Mouse (Mus musculus) liver, embryonic 14.5 days (tissue): ENCODE data around the gene Gipc1. TPM values are rescaled to one million over a fixed set of nuclear protein-coding genes. Genes with fewer than 3 reads are reported as not detected.

Experiments used
- ATAC-seq: fragments of 200-750 bp; cut with Nextera tagmentation; 2 replicates; pipeline ENCODE4 v1.8.0; 2017; ENCODE audit warnings: moderate number of reproducible peaks, mild to moderate bottlenecking, moderate library complexity; ENCODE audit not compliant: insufficient read depth
- DNase-seq, 3 experiments: peaks; one replicate each; pipeline ENCODE4 v3.0.0-alpha.2; 2012 to 2013; ENCODE audit warnings: low read depth in 3 of 3, low spot score in 3 of 3
- H3K27ac ChIP-seq: fragments of 300-500 bp; sonication (generic); 2 replicates; pipeline ENCODE4 v1.5.1; 2014; ENCODE audit warnings: moderate library complexity, mild to moderate bottlenecking, control low read depth, inconsistent platforms
- H3K27me3 ChIP-seq: fragments of 300-500 bp; sonication (generic); 2 replicates; pipeline ENCODE4 v1.6.1; 2014; ENCODE audit warnings: mild to moderate bottlenecking, low read length, moderate library complexity; ENCODE audit not compliant: control insufficient read depth, insufficient read depth
- H3K36me3 ChIP-seq: fragments of 300-500 bp; sonication (generic); replicated peaks from 2 replicates; pipeline ENCODE4 v1.6.1; 2014; ENCODE audit warnings: low read depth; ENCODE audit not compliant: control insufficient read depth, insufficient read depth
- H3K4me1 ChIP-seq, 2 experiments: fragments of 200-500 bp in 1 of 2; fragments of 300-500 bp in 1 of 2; sonication (generic) in 1 of 2; replicated peaks; 2 replicates each; pipeline ENCODE4 v1.6.1; 2012 to 2014; ENCODE audit warnings: antibody characterized with exemption in 1 of 2, inconsistent platforms in 1 of 2, low read length in 1 of 2; ENCODE audit not compliant: control insufficient read depth in 2 of 2, insufficient read depth in 2 of 2
- H3K4me2 ChIP-seq: fragments of 300-500 bp; sonication (generic); 2 replicates; pipeline ENCODE4 v1.6.1; 2014; ENCODE audit warnings: low read depth, mild to moderate bottlenecking, control low read depth, moderate library complexity
- H3K4me3 ChIP-seq, 2 experiments: fragments of 200-500 bp in 1 of 2; fragments of 300-500 bp in 1 of 2; sonication (generic) in 1 of 2; 2 replicates each; pipeline ENCODE4 v1.5.1; 2012 to 2014; ENCODE audit warnings: low read depth in 2 of 2, low read length in 2 of 2, mild to moderate bottlenecking in 2 of 2, control low read depth in 1 of 2, inconsistent platforms in 1 of 2, moderate library complexity in 1 of 2; ENCODE audit not compliant: insufficient read depth in 1 of 2
- H3K9ac ChIP-seq: fragments of 300-500 bp; sonication (generic); replicated peaks from 2 replicates; pipeline ENCODE4 v1.6.1; 2014; ENCODE audit warnings: mild to moderate bottlenecking, control low read depth, moderate library complexity
- H3K9me3 ChIP-seq: fragments of 300-500 bp; sonication (generic); 2 replicates; pipeline ENCODE4 v1.6.1; 2016; ENCODE audit warnings: low read length, mixed read lengths; ENCODE audit not compliant: control insufficient read depth
- CTCF ChIP-seq: IDR thresholded peaks from 2 replicates; pipeline ENCODE4 v1.5.1; 2016; ENCODE audit warnings: antibody characterized with exemption, low read depth, control low read depth
- EP300 ChIP-seq: IDR thresholded peaks from 2 replicates; pipeline ENCODE4 v1.6.1; 2016; ENCODE audit warnings: antibody characterized with exemption, low read depth
- WGBS: fragments of 180-500 bp; shearing (Covaris S2); extraction: QIAGEN DNeasy Blood & Tissue Kit; methylation state at CpG from one replicate; pipeline ENCODE4 v1.1.7; 2014; ENCODE audit not compliant: insufficient replicate concordance; 5-methylcytosine and 5-hydroxymethylcytosine counted together
- polyA plus RNA-seq, 2 experiments: library from polyadenylated mRNA; depleted of rRNA in 1 of 2; stranded (reverse) in 1 of 2; unstranded in 1 of 2; fragments of >200 nt; fragmentation: Nextera tagmentation in 1 of 2; extraction: Ambion mirVana in 1 of 2; gene quantifications; 2 replicates each; pipeline versions ENCODE4 v1.2.1 to v1.2.3; 2012 to 2014

Gipc1 gene
- polyA plus RNA-seq, 2 experiments: 27.2 to 32.5 TPM

DNA sequence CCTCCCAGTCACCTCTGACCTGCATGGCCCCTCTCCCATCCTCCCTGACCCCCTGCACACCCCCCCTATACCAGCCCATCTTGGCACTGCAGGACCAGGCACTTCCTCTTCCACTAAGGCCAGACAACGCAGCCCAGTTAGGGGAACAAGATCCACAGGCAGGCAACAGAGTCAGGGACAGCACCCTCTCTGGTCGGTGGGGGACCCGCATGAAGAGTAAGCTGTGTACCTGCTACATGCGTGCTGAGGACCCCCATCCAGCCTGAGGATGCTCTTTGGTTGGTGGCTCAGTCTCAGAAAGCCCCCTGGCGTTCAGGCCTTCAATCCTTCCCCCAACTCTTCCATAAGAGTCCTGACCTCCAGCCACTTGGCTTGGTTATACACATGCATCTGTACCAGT is 53.9 kb downstream of the Gipc1 start:
- H3K9ac ChIP-seq: no peak overlapping the region
- 49% methylated on average over 5 of the region's 5 CpGs for WGBS
- TF ChIP-seq CTCF (0 out of 2 replicates have a peak, but pooled peaks have one; percentile 9), EP300 (no peak)
- no peaks in the 10 kb centered on the region for H3K36me3 ChIP-seq
- no peak overlapping the region for H3K4me3 ChIP-seq
- ATAC-seq (no peak), DNase-seq (no peak)
- no peaks in the 10 kb centered on the region for H3K4me1 ChIP-seq
- no peaks in the 10 kb centered on the region for H3K27me3 ChIP-seq
- H3K9me3 ChIP-seq: no peaks in the 10 kb centered on the region
- no peak overlapping the region for H3K27ac ChIP-seq
- no peak overlapping the region for H3K4me2 ChIP-seq

DNA sequence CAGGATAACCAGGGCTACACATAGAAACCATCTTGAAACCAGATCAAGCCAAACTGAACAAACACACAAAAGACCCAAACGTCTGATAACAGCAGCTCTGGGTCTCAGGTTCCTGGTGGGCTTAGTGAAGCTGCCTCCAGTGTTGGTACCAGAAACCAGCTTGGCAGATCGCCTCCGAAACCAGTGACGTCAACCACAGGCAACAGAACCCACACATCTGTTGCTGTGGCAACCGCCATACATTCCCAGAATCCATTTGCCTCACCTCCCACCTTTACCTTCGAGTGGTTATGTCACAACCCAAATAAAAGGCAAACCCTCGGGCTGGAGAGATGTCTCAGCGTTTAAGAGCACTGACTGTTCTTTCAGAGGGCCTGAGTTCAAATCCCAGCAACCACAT is 55.1 kb downstream of the Gipc1 start:
- Histone ChIP-seq H3K4me2 (no peak overlapping the region), H3K27ac (no peak overlapping the region), H3K9ac (no peak overlapping the region), H3K27me3 (no peaks in the 10 kb centered on the region), H3K4me1 (no peaks in the 10 kb centered on the region), H3K36me3 (no peaks in the 10 kb centered on the region), H3K4me3 (no peak overlapping the region), H3K9me3 (no peaks in the 10 kb centered on the region)
- no peak for DNase-seq
- WGBS: 64% methylated on average over 8 of the region's 8 CpGs
- ATAC-seq: no peak
- TF ChIP-seq CTCF (no peak), EP300 (no peak)

Other genes with a start within 250 kb of the Gipc1 start
- 23.6 and 40.3 TPM in 2 replicates for gene Scoc, start 194.3 kb upstream of the Gipc1 start, polyA plus RNA-seq (2012; rRNA removed)
- gene Scoc, start 194.3 kb upstream of the Gipc1 start, polyA plus RNA-seq (2014; fragmentation: Nextera tagmentation; extraction: Ambion mirVana): 65.5 and 72.5 TPM in 2 replicates
- not detected in 2 replicates for gene Olfr370, start 116.9 kb upstream of the Gipc1 start, polyA plus RNA-seq (2012; rRNA removed)
- gene Olfr370, start 116.9 kb upstream of the Gipc1 start, polyA plus RNA-seq (2014; fragmentation: Nextera tagmentation; extraction: Ambion mirVana): not detected in 2 replicates
- 160 and 197 TPM in 2 replicates for gene Ndufb7, start 86.0 kb upstream of the Gipc1 start, polyA plus RNA-seq (2012; rRNA removed)
- 283 and 290 TPM in 2 replicates for gene Ndufb7, start 86.0 kb upstream of the Gipc1 start, polyA plus RNA-seq (2014; fragmentation: Nextera tagmentation; extraction: Ambion mirVana)
- gene Tecr, start 44.7 kb upstream of the Gipc1 start, polyA plus RNA-seq (2012; rRNA removed): 176 and 217 TPM in 2 replicates
- 294 and 325 TPM in 2 replicates for gene Tecr, start 44.7 kb upstream of the Gipc1 start, polyA plus RNA-seq (2014; fragmentation: Nextera tagmentation; extraction: Ambion mirVana)
- 26.1 and 32.7 TPM in 2 replicates for gene Dnajb1, start 44.5 kb upstream of the Gipc1 start, polyA plus RNA-seq (2012; rRNA removed)
- gene Dnajb1, start 44.5 kb upstream of the Gipc1 start, polyA plus RNA-seq (2014; fragmentation: Nextera tagmentation; extraction: Ambion mirVana): 37.6 and 37.8 TPM in 2 replicates
- gene Ptger1, start 14.0 kb downstream of the Gipc1 start, polyA plus RNA-seq (2012; rRNA removed): 0.09 and 0.19 TPM in 2 replicates
- gene Ptger1, start 14.0 kb downstream of the Gipc1 start, polyA plus RNA-seq (2014; fragmentation: Nextera tagmentation; extraction: Ambion mirVana): 0.18 and 0.47 TPM in 2 replicates
- 8.7 and 9.5 TPM in 2 replicates for gene Pkn1, start 46.5 kb downstream of the Gipc1 start, polyA plus RNA-seq (2012; rRNA removed)
- gene Pkn1, start 46.5 kb downstream of the Gipc1 start, polyA plus RNA-seq (2014; fragmentation: Nextera tagmentation; extraction: Ambion mirVana): 6.9 TPM in 2 replicates
- gene Ddx39, start 62.5 kb downstream of the Gipc1 start, polyA plus RNA-seq (2012; rRNA removed): 92.3 and 110 TPM in 2 replicates
- gene Ddx39, start 62.5 kb downstream of the Gipc1 start, polyA plus RNA-seq (2014; fragmentation: Nextera tagmentation; extraction: Ambion mirVana): 191 and 199 TPM in 2 replicates
- 8.6 and 11.3 TPM in 2 replicates for gene Adgre5, start 88.6 kb downstream of the Gipc1 start, polyA plus RNA-seq (2012; rRNA removed)
- gene Adgre5, start 88.6 kb downstream of the Gipc1 start, polyA plus RNA-seq (2014; fragmentation: Nextera tagmentation; extraction: Ambion mirVana): 8.7 and 8.9 TPM in 2 replicates
- gene Adgrl1, start 247.4 kb downstream of the Gipc1 start, polyA plus RNA-seq (2012; rRNA removed): 4.5 and 6.1 TPM in 2 replicates
- gene Adgrl1, start 247.4 kb downstream of the Gipc1 start, polyA plus RNA-seq (2014; fragmentation: Nextera tagmentation; extraction: Ambion mirVana): 1.2 and 1.7 TPM in 2 replicates